Mouse (Mus musculus): Measurements from ENCODE around the gene Mrpl2. TPM values are rescaled to one million over a fixed set of nuclear protein-coding genes. Genes with fewer than 3 reads are reported as not detected.

The Mrpl2 gene
- 10 to 100 TPM; 27.8 to 61.8 TPM for polyA plus RNA-seq (2017; shearing (Covaris generic))

DNA sequence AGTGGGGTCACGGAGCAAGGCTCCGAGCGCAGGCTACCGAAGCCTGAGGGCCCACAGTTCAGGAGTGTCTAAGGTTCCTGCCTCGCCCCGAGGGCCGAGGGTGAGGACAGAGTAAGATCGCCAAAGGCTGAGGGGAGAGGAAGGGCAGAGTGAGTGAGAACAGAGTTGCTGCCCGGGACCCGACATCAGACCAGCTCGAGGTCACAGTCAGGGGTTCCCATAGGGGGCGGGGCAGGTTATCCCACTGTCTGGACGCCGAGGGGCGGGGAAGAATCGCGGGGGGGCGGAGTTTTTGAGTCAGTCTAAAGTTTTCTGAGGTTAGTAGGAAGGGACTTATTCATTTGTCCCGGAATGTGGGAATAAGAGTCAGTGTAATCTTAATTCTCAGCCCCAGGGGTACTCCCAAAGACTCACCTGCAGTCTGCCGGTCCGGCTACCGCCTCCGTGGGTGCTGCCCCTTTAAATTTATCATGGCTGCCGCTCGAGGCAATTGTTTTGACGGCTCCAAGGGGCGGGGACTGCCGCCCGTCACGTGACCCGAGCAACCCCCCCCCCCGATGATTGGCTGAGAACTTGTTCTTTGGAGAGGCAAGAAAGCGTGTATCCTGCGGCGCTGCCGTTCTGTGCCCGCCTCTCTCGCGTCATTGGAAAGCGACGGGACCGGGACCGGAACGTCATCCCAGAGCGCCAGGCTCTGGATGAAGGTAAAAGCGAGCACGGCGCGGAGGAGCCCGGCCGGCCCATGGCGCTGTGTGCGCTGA is at the start of gene Mrpl2, which contains the start of gene Klc4:
Mrpl2 (plus strand) TSS at position 669 of the 761 bp plus-strand sequence.
Klc4 (minus strand) TSS at position 462 of the 761 bp plus-strand sequence.

DNA sequence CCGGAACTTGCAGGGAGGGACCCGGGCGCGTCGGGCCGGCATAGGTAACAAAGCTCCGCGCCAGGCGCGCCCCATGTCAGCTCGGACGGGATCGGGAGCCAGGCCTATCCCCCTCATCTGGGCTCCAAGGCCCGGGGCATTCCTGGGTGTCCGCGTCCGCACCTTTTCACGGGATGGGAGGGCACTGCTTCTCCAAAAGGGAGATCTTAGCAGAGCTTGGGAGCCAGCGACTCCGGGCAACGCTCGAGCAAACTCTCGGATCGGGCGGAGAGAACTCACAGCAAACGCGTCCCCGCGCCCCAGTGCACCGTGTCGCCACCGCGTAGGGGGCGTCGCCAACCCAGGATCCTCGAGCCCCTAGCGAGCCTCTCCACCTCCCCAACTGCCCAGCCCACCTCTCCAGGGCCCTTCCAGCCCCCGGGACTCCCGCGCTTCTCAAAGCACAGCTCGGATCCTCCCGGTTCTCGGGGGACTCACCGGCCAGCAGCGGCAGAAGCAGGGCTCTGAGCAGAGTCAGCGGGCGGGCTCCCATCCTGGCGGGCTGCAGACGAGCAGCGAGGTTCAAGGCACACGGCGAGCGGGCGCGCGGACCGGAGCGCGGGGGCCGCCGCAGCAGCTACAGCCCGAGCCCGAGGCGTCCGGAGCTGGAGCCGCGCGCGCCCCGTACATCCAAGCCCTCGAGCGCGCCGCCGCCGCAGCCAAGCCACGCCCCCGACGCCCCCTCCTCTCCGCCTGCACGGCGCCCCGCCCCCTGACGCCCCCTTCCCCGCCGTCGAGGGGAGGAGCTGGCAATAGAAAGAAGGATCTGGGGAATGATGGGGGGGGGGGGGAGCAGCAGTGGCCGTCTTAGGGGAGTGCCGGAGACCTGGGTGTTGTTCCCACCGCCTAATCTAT is 17.0 kb upstream of the Mrpl2 start, which contains the start of gene Ptk7:
Ptk7 (minus strand) TSS at position 714 of the 894 bp plus-strand sequence.

GRCm38 (mm10) chr17:46650232-46651031 is 4.4 kb downstream of the Mrpl2 start, which contains the start of gene Cul7:
TSS of gene Cul7 (plus strand) at chr17:46650337.

GRCm38 (mm10) chr17:46673850-46674529 is 28.0 kb downstream of the Mrpl2 start, which contains the start of gene Rrp36:
TSS of gene Rrp36 (minus strand) at chr17:46674352.

DNA sequence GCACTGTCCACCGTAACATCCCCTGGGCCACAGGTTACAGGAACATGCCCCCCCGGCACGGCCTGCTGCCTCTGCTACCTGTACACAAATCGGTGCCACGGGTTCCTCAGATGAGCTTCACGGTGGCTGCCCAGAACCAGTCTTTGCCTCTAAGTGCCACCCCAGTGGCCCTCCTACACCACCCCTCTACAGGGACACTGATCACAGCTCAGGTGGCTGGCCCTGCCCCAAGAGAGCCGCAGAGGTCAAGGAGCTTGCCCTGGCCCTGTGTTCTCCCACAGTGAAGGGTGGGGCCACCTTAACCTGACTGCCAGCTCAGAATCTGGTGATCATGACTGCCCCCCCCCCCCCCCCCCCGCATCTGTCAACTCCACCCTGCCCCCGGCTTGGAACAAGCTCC is 32.4 kb downstream of the Mrpl2 start, which contains the start of gene Mea1:
Mea1 (plus strand) TSS at position 378 of the 400 bp plus-strand sequence.

DNA sequence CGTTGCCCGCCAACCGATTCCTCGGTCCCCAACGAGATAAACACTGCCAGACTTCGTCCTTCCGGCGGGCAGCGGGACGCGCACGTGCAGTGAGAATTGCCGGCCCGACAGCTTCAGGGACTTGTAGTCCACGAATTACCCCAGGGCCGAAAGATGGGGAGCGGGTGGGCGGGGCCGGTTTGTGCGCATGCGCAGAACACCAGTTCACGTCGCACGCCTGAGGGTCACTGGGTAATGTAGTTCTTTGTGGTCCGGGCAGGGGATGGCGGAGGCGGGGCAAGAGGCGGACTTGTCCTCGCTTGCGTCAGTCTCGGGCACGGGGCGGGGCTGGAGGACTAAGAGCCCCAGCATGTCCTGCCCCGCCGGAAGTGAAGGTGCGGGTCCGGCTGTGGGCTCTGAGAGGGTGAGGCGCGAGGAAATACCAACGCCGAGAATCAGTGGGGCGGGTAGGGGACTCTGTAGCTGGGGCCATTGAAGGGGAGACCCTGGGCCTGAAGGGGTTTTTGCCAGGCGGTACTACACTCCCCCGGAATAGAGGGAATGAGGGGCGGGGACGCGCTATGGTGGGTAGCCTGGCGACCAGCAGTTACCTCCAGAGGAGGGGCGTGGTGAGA is 34.8 kb downstream of the Mrpl2 start, which contains the start of gene Klhdc3:
Klhdc3 (minus strand) TSS at position 155 of the 614 bp plus-strand sequence.

Other genes starting within 250 kb of the Mrpl2 start
- gene Crip3, start 217.3 kb upstream of the Mrpl2 start, polyA plus RNA-seq (2017; shearing (Covaris generic)), result under 1 TPM in 1 of 2 experiments, not detected in 1; 0.18 TPM
- not detected for gene Slc22a7, start 207.8 kb upstream of the Mrpl2 start, polyA plus RNA-seq (2017; shearing (Covaris generic))
- gene Ttbk1, start 158.6 kb upstream of the Mrpl2 start, polyA plus RNA-seq (2017; shearing (Covaris generic)), result under 1 TPM; 0.23 to 0.81 TPM
- 1 to 10 TPM; 2.9 to 5.3 TPM for gene Dnph1, start 149.5 kb upstream of the Mrpl2 start, polyA plus RNA-seq (2017; shearing (Covaris generic))
- gene Cul9, start 99.8 kb upstream of the Mrpl2 start, polyA plus RNA-seq (2017; shearing (Covaris generic)), result 1 to 10 TPM; 1.3 to 5.6 TPM
- gene Srf, start 90.1 kb upstream of the Mrpl2 start, polyA plus RNA-seq (2017; shearing (Covaris generic)), result 10 to 100 TPM; 22.6 to 41.9 TPM
- gene Ptk7, start 16.7 kb upstream of the Mrpl2 start, polyA plus RNA-seq (2017; shearing (Covaris generic)), result under 1 TPM in 1 of 2 experiments, not detected in 1; 0.22 TPM
- gene Klc4, start 207 bp upstream of the Mrpl2 start, polyA plus RNA-seq (2017; shearing (Covaris generic)), result 10 to 100 TPM; 13.7 to 24.2 TPM
- 1 to 10 TPM; 5.3 to 7.8 TPM for gene Cul7, start 4.1 kb downstream of the Mrpl2 start, polyA plus RNA-seq (2017; shearing (Covaris generic))
- gene Rrp36, start 28.1 kb downstream of the Mrpl2 start, polyA plus RNA-seq (2017; shearing (Covaris generic)), result 10 to 100 TPM; 55.5 to 71.6 TPM
- 100 to 1,000 TPM; 158 to 160 TPM for gene Mea1, start 32.6 kb downstream of the Mrpl2 start, polyA plus RNA-seq (2017; shearing (Covaris generic))
- gene Klhdc3, start 34.7 kb downstream of the Mrpl2 start, polyA plus RNA-seq (2017; shearing (Covaris generic)), result 10 to 100 TPM; 63.8 to 76.3 TPM
- gene Ppp2r5d, start 58.9 kb downstream of the Mrpl2 start, polyA plus RNA-seq (2017; shearing (Covaris generic)), result 10 to 100 TPM; 66.0 to 83.4 TPM
- gene Pex6, start 65.2 kb downstream of the Mrpl2 start, polyA plus RNA-seq (2017; shearing (Covaris generic)), result 10 to 100 TPM; 19.5 to 32.7 TPM
- under 1 TPM in 1 of 2 experiments, not detected in 1; 0.55 TPM for gene Gnmt, start 82.9 kb downstream of the Mrpl2 start, polyA plus RNA-seq (2017; shearing (Covaris generic))
- gene Cnpy3, start 106.0 kb downstream of the Mrpl2 start, polyA plus RNA-seq (2017; shearing (Covaris generic)), result 10 to 100 TPM; 40.8 to 41.1 TPM
- gene Ptcra, start 117.5 kb downstream of the Mrpl2 start, polyA plus RNA-seq (2017; shearing (Covaris generic)), result not detected
- 10 to 100 TPM; 26.5 to 56.7 TPM for gene 2310039H08Rik, start 126.4 kb downstream of the Mrpl2 start, polyA plus RNA-seq (2017; shearing (Covaris generic))
- gene Rpl7l1, start 136.4 kb downstream of the Mrpl2 start, polyA plus RNA-seq (2017; shearing (Covaris generic)), result 100 to 1,000 TPM; 123 to 130 TPM
- 10 to 100 TPM; 17.0 to 27.2 TPM for gene Bicral, start 212.3 kb downstream of the Mrpl2 start, polyA plus RNA-seq (2017; shearing (Covaris generic))
- 10 to 100 TPM; 53.4 to 55.7 TPM for gene Tbcc, start 244.5 kb downstream of the Mrpl2 start, polyA plus RNA-seq (2017; shearing (Covaris generic))